Mouse (Mus musculus): Measurements from ENCODE around the gene Kif26a.

Gene Kif26a

GRCm38 (mm10) chr12:112130161-112130860, 15.7 kb upstream of the Kif26a start:
- DNase-seq (ENCODE audit: extremely low read depth, low read depth), result no peak

- no peak for DNase-seq (ENCODE audit: extremely low read depth, low read depth)
Observed at GRCm38 (mm10) chr12:112130957-112131356, 15.1 kb upstream of the Kif26a start.

- DNase-seq (ENCODE audit: extremely low read depth, low read depth), result peak; percentile 46
Observed at GRCm38 (mm10) chr12:112140231-112140630, 5.8 kb upstream of the Kif26a start.

- peak; percentile 53 for DNase-seq (ENCODE audit: extremely low read depth, low read depth)
Observed at GRCm38 (mm10) chr12:112140745-112141144, 5.3 kb upstream of the Kif26a start.

GRCm38 (mm10) chr12:112141300-112141699, 4.7 kb upstream of the Kif26a start:
- no peak for DNase-seq (ENCODE audit: extremely low read depth, low read depth)

- DNase-seq (ENCODE audit: extremely low read depth, low read depth), result no peak
Observed at GRCm38 (mm10) chr12:112143116-112143832, 2.7 kb upstream of the Kif26a start.

- no peak for DNase-seq (ENCODE audit: extremely low read depth, low read depth)
Observed at GRCm38 (mm10) chr12:112143833-112144201, 2.2 kb upstream of the Kif26a start.

- DNase-seq (ENCODE audit: extremely low read depth, low read depth), result no peak
Observed at GRCm38 (mm10) chr12:112144377-112145115, 1.5 kb upstream of the Kif26a start.

- peak; percentile 43 for DNase-seq (ENCODE audit: extremely low read depth, low read depth)
Observed at GRCm38 (mm10) chr12:112145211-112145874, 665 bp upstream of the Kif26a start.

- DNase-seq (ENCODE audit: extremely low read depth, low read depth), result no peak
Observed at GRCm38 (mm10) chr12:112147365-112147764, 1.4 kb downstream of the Kif26a start.

GRCm38 (mm10) chr12:112150011-112150410, 4.0 kb downstream of the Kif26a start:
- DNase-seq (ENCODE audit: extremely low read depth, low read depth), result no peak

- no peak for DNase-seq (ENCODE audit: extremely low read depth, low read depth)
Observed at GRCm38 (mm10) chr12:112151244-112151979, 5.4 kb downstream of the Kif26a start.

- DNase-seq (ENCODE audit: extremely low read depth, low read depth), result no peak
Observed at GRCm38 (mm10) chr12:112151980-112152362, 6.0 kb downstream of the Kif26a start.

- no peak for DNase-seq (ENCODE audit: extremely low read depth, low read depth)
Observed at GRCm38 (mm10) chr12:112153597-112153996, 7.6 kb downstream of the Kif26a start.

GRCm38 (mm10) chr12:112154476-112154875, 8.5 kb downstream of the Kif26a start:
- no peak for DNase-seq (ENCODE audit: extremely low read depth, low read depth)

- no peak for DNase-seq (ENCODE audit: extremely low read depth, low read depth)
Observed at GRCm38 (mm10) chr12:112155218-112156051, 9.4 kb downstream of the Kif26a start.

GRCm38 (mm10) chr12:112156804-112157203, 10.8 kb downstream of the Kif26a start:
- no peak for DNase-seq (ENCODE audit: extremely low read depth, low read depth)

GRCm38 (mm10) chr12:112158246-112158645, 12.2 kb downstream of the Kif26a start:
- no peak for DNase-seq (ENCODE audit: extremely low read depth, low read depth)

- no peak for DNase-seq (ENCODE audit: extremely low read depth, low read depth)
Observed at GRCm38 (mm10) chr12:112158784-112159183, 12.8 kb downstream of the Kif26a start.
